Mouse (Mus musculus): ENCODE measurements around the gene Bpgm.

DNA sequence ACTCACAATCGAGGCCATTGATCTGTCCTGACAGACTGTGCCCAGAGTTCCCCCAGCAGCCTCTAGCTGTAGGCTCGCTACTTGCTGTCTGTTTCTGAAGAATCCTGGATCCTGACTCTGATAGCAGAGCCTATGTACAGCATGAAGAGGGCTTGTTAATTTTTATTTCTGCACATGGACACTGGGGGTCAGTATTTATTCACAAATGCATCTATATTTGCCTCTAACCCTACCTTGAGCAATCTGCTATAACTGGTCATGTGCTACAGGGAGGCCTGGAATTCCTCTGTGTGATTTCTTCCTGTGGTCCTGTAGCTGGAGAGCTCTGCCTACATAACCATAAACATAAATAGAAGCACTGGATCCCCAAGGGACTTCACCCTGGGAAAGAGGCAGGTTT lies 35.4 kb downstream of the Bpgm start:
- TF ChIP-seq EP300 (IDR thresholded peaks at IDR 0.05; ENCODE audit: low read depth) (no peak), CTCF (IDR thresholded peaks at IDR 0.05; ENCODE audit: low read depth) (peak; percentile 68)

Measured in heart, postnatal 0 days (tissue).